Mouse (Mus musculus): ENCODE results near the gene Cdiptos. TPM values are rescaled to one million over a fixed set of nuclear protein-coding genes. Genes with fewer than 3 reads are reported as not detected.

Cdiptos gene
- polyA plus RNA-seq, 1 experiment from 2014 or later = 0.67 TPM

DNA sequence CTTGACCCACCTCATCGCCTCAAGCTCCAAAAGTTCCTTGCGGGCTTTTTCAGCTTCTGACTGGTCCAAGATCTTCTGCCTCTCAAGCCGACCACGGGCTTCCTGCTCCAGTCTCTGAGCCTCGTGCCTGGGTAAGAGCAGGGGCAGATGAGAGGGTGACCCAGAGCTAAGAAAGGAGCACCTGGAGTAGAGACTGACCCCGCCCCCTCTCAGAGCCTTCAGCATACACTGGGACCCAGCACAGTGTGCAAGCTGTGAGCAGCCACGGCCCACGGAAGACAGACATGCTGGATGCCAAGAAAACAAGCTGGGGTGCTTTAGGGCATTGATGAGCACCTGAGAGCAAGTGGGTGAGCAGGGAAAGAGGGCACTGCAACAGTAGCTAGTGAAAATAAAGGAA is 12.9 kb upstream of the Cdiptos start:
- H3K27me3 ChIP-seq (replicated peaks; ENCODE audit: control insufficient read depth, insufficient read depth, low read length) = no peaks in the 10 kb centered on the region; the same call in 1 of the 2 replicates
- H3K9me3 ChIP-seq (ENCODE audit: control insufficient read depth, low read length) = no peaks in the 10 kb centered on the region
- WGBS = 73% methylated on average over 8 of the region's 8 CpGs
- H3K4me3 ChIP-seq (ENCODE audit: low read depth, low read length) = no peak overlapping the region
- no peak overlapping the region for H3K4me2 ChIP-seq
- no peak overlapping the region for H3K27ac ChIP-seq (ENCODE audit: low read depth, low read length)
- ATAC-seq (replicated peaks; ENCODE audit: low FRiP score) = no peak
- no peaks in the 10 kb centered on the region for H3K36me3 ChIP-seq (ENCODE audit: control insufficient read depth, insufficient read depth, low read length)
- H3K9ac ChIP-seq (ENCODE audit: low read depth, low read length) = no peak overlapping the region
- no peak for DNase-seq (ENCODE audit: low spot score)
- H3K4me1 ChIP-seq (replicated peaks; ENCODE audit: control insufficient read depth, insufficient read depth, low read length) = no peaks in the 10 kb centered on the region

DNA sequence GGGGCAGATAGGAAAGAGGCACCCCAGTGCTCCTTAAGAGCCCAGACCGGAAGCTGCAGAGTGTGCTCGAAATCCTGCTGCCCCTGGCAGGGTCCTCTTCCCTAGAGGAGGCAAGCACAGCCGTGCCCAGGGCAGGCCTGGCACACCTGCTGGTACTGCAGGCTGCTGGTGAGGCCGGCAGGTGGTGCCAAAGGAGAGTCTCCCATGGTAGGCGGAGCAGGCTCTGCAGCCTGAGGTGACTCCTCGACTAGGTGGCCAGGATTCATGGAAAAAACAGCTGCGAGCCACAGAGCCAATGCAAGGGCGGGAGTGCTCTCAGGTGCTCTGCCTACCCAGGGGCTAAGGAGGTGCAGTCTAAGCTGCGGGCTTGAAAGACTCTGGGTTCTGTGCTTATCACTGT is 10.4 kb upstream of the Cdiptos start:
- no peak for DNase-seq (ENCODE audit: low spot score)
- H3K27me3 ChIP-seq (replicated peaks; ENCODE audit: control insufficient read depth, insufficient read depth, low read length) = no peaks in the 10 kb centered on the region
- no peak overlapping the region for H3K4me3 ChIP-seq (ENCODE audit: low read depth, low read length)
- H3K36me3 ChIP-seq (ENCODE audit: control insufficient read depth, insufficient read depth, low read length) = no peaks in the 10 kb centered on the region
- WGBS = 50% methylated on average over 9 of the region's 9 CpGs
- no peak overlapping the region for H3K9ac ChIP-seq (ENCODE audit: low read depth, low read length)
- no peaks in the 10 kb centered on the region for H3K9me3 ChIP-seq (ENCODE audit: control insufficient read depth, low read length)
- H3K4me1 ChIP-seq (replicated peaks; ENCODE audit: control insufficient read depth, insufficient read depth, low read length) = no peaks in the 10 kb centered on the region
- no peak overlapping the region for H3K4me2 ChIP-seq
- no peak overlapping the region for H3K27ac ChIP-seq (ENCODE audit: low read depth, low read length)
- ATAC-seq (replicated peaks; ENCODE audit: low FRiP score) = no peak

DNA sequence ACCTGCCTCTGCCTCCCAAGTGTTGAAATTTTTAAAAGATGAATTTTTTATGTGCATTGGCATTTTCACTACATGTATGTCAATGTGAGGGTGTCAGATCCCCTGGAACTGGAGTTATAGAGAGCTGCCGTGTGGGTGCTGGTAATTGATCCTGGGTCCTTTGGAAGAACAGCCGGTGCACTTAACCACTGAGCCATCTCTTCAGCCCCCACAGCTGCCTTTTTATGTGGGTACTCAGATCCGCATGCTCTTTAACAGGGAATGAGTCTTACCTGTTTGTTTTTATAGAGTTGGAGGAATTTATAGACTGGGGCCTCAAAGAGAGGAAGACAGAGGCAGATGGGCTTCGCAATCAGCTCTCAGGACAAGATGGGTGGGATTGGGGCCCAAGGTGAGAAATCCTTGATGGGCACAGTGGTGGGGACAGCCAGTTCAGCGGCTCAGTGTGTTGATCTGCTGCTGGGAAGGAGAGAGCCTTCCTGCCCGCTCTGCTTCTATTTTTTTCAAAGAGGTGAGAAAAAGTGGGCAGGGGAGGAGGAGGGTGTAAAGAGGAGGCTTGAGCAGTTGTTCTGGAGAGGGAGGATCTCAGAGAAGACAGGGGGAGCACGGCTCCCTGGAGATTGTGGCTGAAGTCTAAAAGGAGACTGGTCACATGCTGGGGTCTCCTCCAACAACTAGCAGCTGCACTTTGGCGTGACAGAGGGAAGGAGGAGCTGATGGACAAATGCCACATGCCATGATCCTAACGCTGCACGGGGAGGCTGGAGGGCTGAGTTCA is 9.0 kb upstream of the Cdiptos start:
- Histone ChIP-seq H3K36me3 (ENCODE audit: control insufficient read depth, insufficient read depth, low read length) (peaks cover 3% of the 10 kb centered on the region), H3K4me1 (replicated peaks; ENCODE audit: control insufficient read depth, insufficient read depth, low read length) (no peaks in the 10 kb centered on the region), H3K9me3 (ENCODE audit: control insufficient read depth, low read length) (no peaks in the 10 kb centered on the region), H3K9ac (ENCODE audit: low read depth, low read length) (no peak overlapping the region), H3K4me3 (ENCODE audit: low read depth, low read length) (no peak overlapping the region), H3K27me3 (replicated peaks; ENCODE audit: control insufficient read depth, insufficient read depth, low read length) (no peaks in the 10 kb centered on the region), H3K27ac (ENCODE audit: low read depth, low read length) (no peak overlapping the region), H3K4me2 (no peak overlapping the region)
- WGBS = 55% methylated on average over 10 of the region's 10 CpGs
- ATAC-seq (replicated peaks; ENCODE audit: low FRiP score) = no peak
- DNase-seq (ENCODE audit: low spot score) = no peak

DNA sequence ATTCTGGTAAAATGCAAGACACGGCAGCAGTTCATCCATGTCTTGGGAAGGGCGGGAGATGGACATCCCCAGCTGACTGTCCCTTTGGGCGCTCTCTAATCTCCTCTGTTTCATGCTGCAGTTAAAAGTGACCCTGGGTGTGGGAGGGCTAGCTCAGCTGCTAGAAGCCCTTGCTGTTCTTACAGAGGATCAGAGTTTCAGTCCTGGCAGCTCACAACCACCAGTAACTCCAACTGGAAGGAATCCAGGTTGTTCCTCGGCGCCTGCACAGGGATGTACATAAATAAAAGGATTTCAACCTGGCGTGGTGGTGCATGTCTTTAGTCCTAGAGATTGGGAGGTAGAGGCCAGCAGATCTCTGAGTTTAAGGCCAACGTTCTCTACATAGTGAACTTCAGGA is 7.2 kb upstream of the Cdiptos start:
- WGBS = 82% methylated on average over 7 of the region's 7 CpGs
- no peak overlapping the region for H3K9ac ChIP-seq (ENCODE audit: low read depth, low read length)

DNA sequence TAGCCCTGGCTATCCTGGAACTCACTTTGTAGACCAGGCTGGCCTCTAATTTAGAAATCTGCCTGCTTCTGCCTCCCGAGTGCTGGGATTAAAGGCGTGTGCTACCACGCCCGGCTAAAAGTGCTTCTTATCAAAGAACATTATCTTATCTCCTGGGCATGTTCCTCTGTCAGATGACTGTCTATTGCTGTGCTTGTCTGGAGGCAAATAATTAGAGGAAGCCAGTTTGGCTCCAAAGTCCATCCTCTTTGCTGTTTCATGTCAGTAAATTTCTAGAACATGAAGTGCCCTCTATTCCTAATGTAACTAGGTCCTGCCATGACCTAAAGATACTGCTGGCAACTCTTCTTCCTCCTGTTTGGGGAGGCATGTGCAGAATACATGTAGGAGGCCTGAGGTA is 6.2 kb upstream of the Cdiptos start:
- Histone ChIP-seq H3K27ac (ENCODE audit: low read depth, low read length) (no peak overlapping the region), H3K9me3 (ENCODE audit: control insufficient read depth, low read length) (no peaks in the 10 kb centered on the region), H3K4me3 (ENCODE audit: low read depth, low read length) (no peak overlapping the region), H3K36me3 (ENCODE audit: control insufficient read depth, insufficient read depth, low read length) (peaks cover 20% of the 10 kb centered on the region), H3K4me1 (replicated peaks; ENCODE audit: control insufficient read depth, insufficient read depth, low read length) (peaks cover 11% of the 10 kb centered on the region; the same call in 1 of the 2 replicates), H3K27me3 (replicated peaks; ENCODE audit: control insufficient read depth, insufficient read depth, low read length) (no peaks in the 10 kb centered on the region), H3K9ac (ENCODE audit: low read depth, low read length) (no peak overlapping the region), H3K4me2 (no peak overlapping the region)
- 57% methylated on average over 4 of the region's 4 CpGs for WGBS
- DNase-seq (ENCODE audit: low spot score) (no peak), ATAC-seq (replicated peaks; ENCODE audit: low FRiP score) (no peak)

More for the DNA sequence above, 7.2 kb upstream of the Cdiptos start:
- H3K27me3 ChIP-seq (replicated peaks; ENCODE audit: control insufficient read depth, insufficient read depth, low read length) = no peaks in the 10 kb centered on the region
- no peak overlapping the region for H3K27ac ChIP-seq (ENCODE audit: low read depth, low read length)
- 0 out of 2 replicates have a peak, but pooled peaks cover 2% of the 10 kb centered on the region for H3K4me1 ChIP-seq (replicated peaks; ENCODE audit: control insufficient read depth, insufficient read depth, low read length)
- peaks cover 17% of the 10 kb centered on the region for H3K36me3 ChIP-seq (ENCODE audit: control insufficient read depth, insufficient read depth, low read length)
- H3K4me2 ChIP-seq = no peak overlapping the region
- no peak overlapping the region for H3K4me3 ChIP-seq (ENCODE audit: low read depth, low read length)
- no peak for ATAC-seq (replicated peaks; ENCODE audit: low FRiP score)
- no peak for DNase-seq (ENCODE audit: low spot score)
- H3K9me3 ChIP-seq (ENCODE audit: control insufficient read depth, low read length) = no peaks in the 10 kb centered on the region

DNA sequence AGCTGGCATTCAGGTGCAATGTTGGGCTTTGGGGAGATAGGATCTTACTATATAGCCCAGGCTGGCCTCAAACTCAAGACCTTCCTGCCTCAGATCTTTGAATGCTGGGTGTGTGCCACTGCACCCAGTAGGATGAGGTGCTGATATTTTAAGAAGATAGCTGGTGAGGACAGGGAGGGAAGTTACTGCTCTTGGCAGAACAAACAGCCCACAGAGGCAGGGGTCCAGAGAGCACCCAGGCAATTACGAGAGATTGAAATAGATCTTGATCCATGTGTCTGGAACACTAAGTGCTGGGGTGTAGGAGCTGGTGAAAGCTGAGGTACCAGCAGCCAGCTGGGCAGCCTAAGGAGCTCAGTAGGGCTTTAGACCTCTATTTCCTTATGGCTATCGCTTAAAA is 5.7 kb upstream of the Cdiptos start:
- DNase-seq (ENCODE audit: low spot score) = no peak
- peaks cover 13% of the 10 kb centered on the region; the same call in 1 of the 2 replicates for H3K4me1 ChIP-seq (replicated peaks; ENCODE audit: control insufficient read depth, insufficient read depth, low read length)
- no peak overlapping the region for H3K4me2 ChIP-seq
- no peak overlapping the region for H3K27ac ChIP-seq (ENCODE audit: low read depth, low read length)
- no peak overlapping the region for H3K4me3 ChIP-seq (ENCODE audit: low read depth, low read length)
- peaks cover 20% of the 10 kb centered on the region for H3K36me3 ChIP-seq (ENCODE audit: control insufficient read depth, insufficient read depth, low read length)
- 78% methylated on average over 2 of the region's 2 CpGs for WGBS
- no peaks in the 10 kb centered on the region for H3K9me3 ChIP-seq (ENCODE audit: control insufficient read depth, low read length)
- no peak for ATAC-seq (replicated peaks; ENCODE audit: low FRiP score)
- no peak overlapping the region for H3K9ac ChIP-seq (ENCODE audit: low read depth, low read length)
- no peaks in the 10 kb centered on the region for H3K27me3 ChIP-seq (replicated peaks; ENCODE audit: control insufficient read depth, insufficient read depth, low read length)

DNA sequence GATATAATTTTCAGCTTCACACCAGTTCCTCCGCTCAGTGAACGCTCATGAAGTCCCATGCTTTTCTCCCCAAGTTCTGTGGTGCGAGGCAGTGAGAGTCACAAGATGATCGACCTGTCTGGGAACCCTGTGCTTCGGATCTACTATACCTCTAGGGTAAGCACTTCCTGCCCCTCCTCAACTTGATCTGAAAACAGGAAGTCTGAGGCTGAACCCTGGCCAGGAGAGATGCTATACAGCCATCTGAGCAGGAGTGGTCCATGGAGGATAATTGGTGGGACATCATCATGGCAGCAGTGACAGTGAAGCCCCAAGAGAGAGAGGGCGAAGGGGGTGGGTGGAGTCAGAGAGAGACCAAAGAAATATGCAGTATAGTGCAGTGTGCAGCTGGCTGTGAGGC is 2.9 kb upstream of the Cdiptos start:
- no peak overlapping the region for H3K4me2 ChIP-seq
- no peak for DNase-seq (ENCODE audit: low spot score)
- H3K27me3 ChIP-seq (replicated peaks; ENCODE audit: control insufficient read depth, insufficient read depth, low read length) = no peaks in the 10 kb centered on the region
- H3K27ac ChIP-seq (ENCODE audit: low read depth, low read length) = no peak overlapping the region
- ATAC-seq (replicated peaks; ENCODE audit: low FRiP score) = no peak
- H3K4me3 ChIP-seq (ENCODE audit: low read depth, low read length) = no peak overlapping the region
- 81% methylated on average over 6 of the region's 6 CpGs for WGBS
- no peaks in the 10 kb centered on the region for H3K9me3 ChIP-seq (ENCODE audit: control insufficient read depth, low read length)
- H3K4me1 ChIP-seq (replicated peaks; ENCODE audit: control insufficient read depth, insufficient read depth, low read length) = peaks cover 13% of the 10 kb centered on the region; the same call in 1 of the 2 replicates
- no peak overlapping the region for H3K9ac ChIP-seq (ENCODE audit: low read depth, low read length)
- H3K36me3 ChIP-seq (ENCODE audit: control insufficient read depth, insufficient read depth, low read length) = peaks cover 20% of the 10 kb centered on the region

DNA sequence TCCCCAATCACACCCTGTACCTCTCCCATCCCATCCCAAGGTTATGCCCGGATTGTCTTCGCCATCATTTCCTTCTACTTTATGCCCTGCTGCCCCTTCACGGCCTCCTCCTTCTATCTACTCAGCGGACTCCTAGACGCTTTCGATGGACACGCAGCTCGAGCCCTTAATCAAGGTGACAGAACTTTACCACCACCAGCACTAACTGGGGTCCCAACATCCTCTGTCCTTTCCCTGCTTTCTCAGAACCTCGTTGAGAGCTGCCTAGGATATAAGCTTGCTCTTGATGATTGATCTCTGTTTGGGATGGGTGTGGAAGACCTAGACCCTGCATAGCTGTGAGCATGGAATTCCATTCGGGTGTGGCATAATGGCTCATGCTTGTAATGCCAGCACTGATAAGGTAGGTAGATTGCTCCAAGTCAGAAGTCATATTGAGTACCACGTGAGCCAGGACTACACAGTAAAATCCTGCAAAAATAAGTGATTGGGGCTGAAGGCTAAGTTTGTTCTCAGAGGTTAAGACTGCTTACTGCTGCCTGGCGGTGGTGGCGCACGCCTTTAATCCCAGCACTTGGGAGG is 1.1 kb upstream of the Cdiptos start:
- 0 out of 2 replicates have a peak, but pooled peaks have one; percentile 1 for ATAC-seq (replicated peaks; ENCODE audit: low FRiP score)
- H3K36me3 ChIP-seq (ENCODE audit: control insufficient read depth, insufficient read depth, low read length) = peaks cover 20% of the 10 kb centered on the region
- H3K4me1 ChIP-seq (replicated peaks; ENCODE audit: control insufficient read depth, insufficient read depth, low read length) = peaks cover 13% of the 10 kb centered on the region; the same call in 1 of the 2 replicates
- H3K9ac ChIP-seq (ENCODE audit: low read depth, low read length) = peak overlapping the region; percentile 99
- H3K27ac ChIP-seq (ENCODE audit: low read depth, low read length) = peak overlapping the region; percentile 88
- peak overlapping the region; percentile 98 for H3K4me3 ChIP-seq (ENCODE audit: low read depth, low read length)
- H3K9me3 ChIP-seq (ENCODE audit: control insufficient read depth, low read length) = no peaks in the 10 kb centered on the region
- 24% methylated on average over 14 of the region's 14 CpGs for WGBS
- no peaks in the 10 kb centered on the region for H3K27me3 ChIP-seq (replicated peaks; ENCODE audit: control insufficient read depth, insufficient read depth, low read length)
- peak overlapping the region; percentile 92 for H3K4me2 ChIP-seq
- no peak for DNase-seq (ENCODE audit: low spot score)

DNA sequence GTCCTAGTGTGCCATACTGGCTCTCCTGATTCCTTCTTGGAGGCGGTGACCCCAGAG is 177 bp downstream of the Cdiptos start, which contains the start of gene Cdipt:
Cdipt (plus strand) TSS at position 22 of the 57 bp plus-strand sequence.
- DNase-seq (ENCODE audit: low spot score) (no peak), ATAC-seq (replicated peaks; ENCODE audit: low FRiP score) (no peak)
- peaks cover 20% of the 10 kb centered on the region for H3K36me3 ChIP-seq (ENCODE audit: control insufficient read depth, insufficient read depth, low read length)
- H3K4me1 ChIP-seq (replicated peaks; ENCODE audit: control insufficient read depth, insufficient read depth, low read length) = peaks cover 13% of the 10 kb centered on the region; the same call in 1 of the 2 replicates
- H3K9ac ChIP-seq (ENCODE audit: low read depth, low read length) = peak within 1 kb of the TSS; percentile 99
- peak within 1 kb of the TSS; percentile 88 for H3K27ac ChIP-seq (ENCODE audit: low read depth, low read length)
- WGBS = 0% methylated on average over 1 of the region's 1 CpGs
- no peaks in the 10 kb centered on the region for H3K9me3 ChIP-seq (ENCODE audit: control insufficient read depth, low read length)
- H3K4me2 ChIP-seq = peak within 1 kb of the TSS; percentile 92
- peak within 1 kb of the TSS; percentile 98 for H3K4me3 ChIP-seq (ENCODE audit: low read depth, low read length)
- H3K27me3 ChIP-seq (replicated peaks; ENCODE audit: control insufficient read depth, insufficient read depth, low read length) = no peaks in the 10 kb centered on the region
